Mouse (Mus musculus): ENCODE data around the gene 4930407I10Rik. TPM values are rescaled to one million over a fixed set of nuclear protein-coding genes. Genes with fewer than 3 reads are reported as not detected.
A peak's percentile ranks its signal among the peaks of the same experiment; 100 is the strongest.

The 4930407I10Rik gene
- polyA plus RNA-seq, 1 experiment from 2014 or later, result not detected

GRCm38 (mm10) chr15:82071816-82072469 lies 13.0 kb downstream of the 4930407I10Rik start:
- DNase-seq (ENCODE audit: low spot score), result no peak
- WGBS, result 89% methylated on average over 26 of the region's 26 CpGs
- Histone ChIP-seq H3K4me2 (ENCODE audit: low read length) (no peak overlapping the region), H3K27me3 (ENCODE audit: insufficient read depth, low read length) (peaks cover 16% of the 10 kb centered on the region; the same call in 1 of the 2 replicates), H3K9ac (ENCODE audit: low read depth, low read length) (no peak overlapping the region), H3K4me1 (replicated peaks; ENCODE audit: insufficient read depth, low read length) (no peaks in the 10 kb centered on the region), H3K36me3 (ENCODE audit: insufficient read depth, low read length) (no peaks in the 10 kb centered on the region), H3K27ac (no peak overlapping the region), H3K4me3 (replicated peaks; ENCODE audit: low read depth, low read length) (no peak overlapping the region), H3K9me3 (replicated peaks; ENCODE audit: low read length) (no peaks in the 10 kb centered on the region)
- no peak for TF ChIP-seq CTCF (IDR thresholded peaks at IDR 0.05; ENCODE audit: low read depth)
- no peak for ATAC-seq (replicated peaks; ENCODE audit: low FRiP score, low read depth)

GRCm38 (mm10) chr15:82073490-82073889 lies 14.5 kb downstream of the 4930407I10Rik start:
- H3K27me3 ChIP-seq (ENCODE audit: insufficient read depth, low read length), result peaks cover 16% of the 10 kb centered on the region; the same call in 1 of the 2 replicates
- no peak overlapping the region for H3K4me3 ChIP-seq (replicated peaks; ENCODE audit: low read depth, low read length)
- TF ChIP-seq CTCF (IDR thresholded peaks at IDR 0.05; ENCODE audit: low read depth), result no peak
- no peak for DNase-seq (ENCODE audit: low spot score)
- H3K27ac ChIP-seq, result no peak overlapping the region
- ATAC-seq (replicated peaks; ENCODE audit: low FRiP score, low read depth), result no peak
- no peaks in the 10 kb centered on the region for H3K4me1 ChIP-seq (replicated peaks; ENCODE audit: insufficient read depth, low read length)
- 80% methylated on average over 7 of the region's 7 CpGs for WGBS
- no peak overlapping the region for H3K4me2 ChIP-seq (ENCODE audit: low read length)
- no peaks in the 10 kb centered on the region for H3K36me3 ChIP-seq (ENCODE audit: insufficient read depth, low read length)
- H3K9me3 ChIP-seq (replicated peaks; ENCODE audit: low read length), result no peaks in the 10 kb centered on the region
- no peak overlapping the region for H3K9ac ChIP-seq (ENCODE audit: low read depth, low read length)

- Histone ChIP-seq H3K27ac (no peak overlapping the region), H3K36me3 (ENCODE audit: insufficient read depth, low read length) (no peaks in the 10 kb centered on the region), H3K27me3 (ENCODE audit: insufficient read depth, low read length) (no peaks in the 10 kb centered on the region), H3K4me1 (replicated peaks; ENCODE audit: insufficient read depth, low read length) (no peaks in the 10 kb centered on the region), H3K4me3 (replicated peaks; ENCODE audit: low read depth, low read length) (no peak overlapping the region), H3K4me2 (ENCODE audit: low read length) (no peak overlapping the region), H3K9me3 (replicated peaks; ENCODE audit: low read length) (no peaks in the 10 kb centered on the region), H3K9ac (ENCODE audit: low read depth, low read length) (no peak overlapping the region)
- peak; percentile 18 for DNase-seq (ENCODE audit: low spot score)
- no peak for ATAC-seq (replicated peaks; ENCODE audit: low FRiP score, low read depth)
- no peak for TF ChIP-seq CTCF (IDR thresholded peaks at IDR 0.05; ENCODE audit: low read depth)
- WGBS, result 52% methylated on average over 10 of the region's 10 CpGs
These were observed 20.9 kb downstream of the 4930407I10Rik start for GRCm38 (mm10) chr15:82079883-82080282.

- DNase-seq (ENCODE audit: low spot score) (peak; percentile 40), ATAC-seq (replicated peaks; ENCODE audit: low FRiP score, low read depth) (0 out of 2 replicates have a peak, but pooled peaks have one; percentile 21)
- Histone ChIP-seq H3K27ac (no peak overlapping the region), H3K9ac (ENCODE audit: low read depth, low read length) (no peak overlapping the region), H3K4me1 (replicated peaks; ENCODE audit: insufficient read depth, low read length) (no peaks in the 10 kb centered on the region), H3K4me3 (replicated peaks; ENCODE audit: low read depth, low read length) (no peak overlapping the region), H3K36me3 (ENCODE audit: insufficient read depth, low read length) (no peaks in the 10 kb centered on the region), H3K9me3 (replicated peaks; ENCODE audit: low read length) (no peaks in the 10 kb centered on the region), H3K27me3 (ENCODE audit: insufficient read depth, low read length) (no peaks in the 10 kb centered on the region), H3K4me2 (ENCODE audit: low read length) (no peak overlapping the region)
- peak; percentile 66 for TF ChIP-seq CTCF (IDR thresholded peaks at IDR 0.05; ENCODE audit: low read depth)
- WGBS, result 38% methylated on average over 7 of the region's 7 CpGs
These were observed 22.2 kb downstream of the 4930407I10Rik start for GRCm38 (mm10) chr15:82081161-82081560.

GRCm38 (mm10) chr15:82085606-82086005 lies 26.7 kb downstream of the 4930407I10Rik start:
- TF ChIP-seq CTCF (IDR thresholded peaks at IDR 0.05; ENCODE audit: low read depth), result no peak
- Histone ChIP-seq H3K4me2 (ENCODE audit: low read length) (no peak overlapping the region), H3K9ac (ENCODE audit: low read depth, low read length) (no peak overlapping the region), H3K4me3 (replicated peaks; ENCODE audit: low read depth, low read length) (no peak overlapping the region), H3K27me3 (ENCODE audit: insufficient read depth, low read length) (no peaks in the 10 kb centered on the region), H3K36me3 (ENCODE audit: insufficient read depth, low read length) (no peaks in the 10 kb centered on the region), H3K4me1 (replicated peaks; ENCODE audit: insufficient read depth, low read length) (no peaks in the 10 kb centered on the region), H3K27ac (no peak overlapping the region), H3K9me3 (replicated peaks; ENCODE audit: low read length) (no peaks in the 10 kb centered on the region)
- 80% methylated on average over 9 of the region's 9 CpGs for WGBS
- ATAC-seq (replicated peaks; ENCODE audit: low FRiP score, low read depth), result no peak
- no peak for DNase-seq (ENCODE audit: low spot score)

GRCm38 (mm10) chr15:82086131-82086530 lies 27.2 kb downstream of the 4930407I10Rik start:
- Histone ChIP-seq H3K36me3 (ENCODE audit: insufficient read depth, low read length) (no peaks in the 10 kb centered on the region), H3K9ac (ENCODE audit: low read depth, low read length) (no peak overlapping the region), H3K4me3 (replicated peaks; ENCODE audit: low read depth, low read length) (no peak overlapping the region), H3K4me1 (replicated peaks; ENCODE audit: insufficient read depth, low read length) (no peaks in the 10 kb centered on the region), H3K4me2 (ENCODE audit: low read length) (no peak overlapping the region), H3K27ac (no peak overlapping the region), H3K9me3 (replicated peaks; ENCODE audit: low read length) (no peaks in the 10 kb centered on the region), H3K27me3 (ENCODE audit: insufficient read depth, low read length) (no peaks in the 10 kb centered on the region)
- TF ChIP-seq CTCF (IDR thresholded peaks at IDR 0.05; ENCODE audit: low read depth), result no peak
- WGBS, result 87% methylated on average over 12 of the region's 12 CpGs
- ATAC-seq (replicated peaks; ENCODE audit: low FRiP score, low read depth) (no peak), DNase-seq (ENCODE audit: low spot score) (no peak)

Measured in kidney, postnatal 0 days (tissue).